Mouse (Mus musculus): Measurements from ENCODE around the gene Gm595.

Gm595 gene

DNA sequence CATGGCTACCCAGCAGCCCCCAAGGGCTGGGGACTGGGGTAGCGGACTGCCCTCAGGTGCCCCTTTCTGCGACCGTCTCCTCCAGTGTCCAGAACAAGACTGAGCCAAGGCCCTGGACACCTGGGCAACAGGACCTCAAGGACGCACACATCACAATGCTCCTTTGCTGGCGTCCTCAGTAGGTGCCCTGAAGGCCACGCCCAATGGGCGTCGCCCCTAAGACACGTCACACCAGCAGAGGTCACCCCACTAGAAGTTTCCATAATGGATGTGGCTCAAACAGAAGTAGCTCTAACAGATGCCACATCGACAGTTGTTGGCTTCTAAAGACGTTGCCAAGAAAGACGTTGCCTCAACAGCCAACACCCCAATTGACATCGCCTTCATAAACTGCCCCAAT lies at the start of gene Gm595:
Gm595 (minus strand) TSS at position 101 of the 400 bp plus-strand sequence.
- no peak for DNase-seq (ENCODE audit: low spot score in 2 of 2)

DNA sequence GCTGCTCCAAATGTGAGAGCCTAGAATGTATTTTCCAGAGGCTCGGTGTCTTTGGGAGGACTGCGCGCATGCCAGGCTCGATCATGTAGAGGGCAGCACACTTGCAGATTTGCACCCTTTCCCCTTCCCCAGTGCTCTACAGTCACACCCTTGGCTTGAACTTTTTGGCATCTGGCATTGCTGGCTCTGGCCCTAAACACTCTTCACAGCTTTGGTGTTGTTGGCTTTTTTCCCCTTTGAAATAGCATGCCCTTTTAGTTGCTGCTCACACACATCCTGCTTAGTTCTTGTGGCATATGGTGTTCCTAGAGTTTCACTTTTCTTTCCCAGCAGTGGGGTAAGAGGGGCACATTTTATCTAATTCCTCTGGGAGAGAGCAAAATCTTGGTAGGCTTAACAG lies 30.9 kb upstream of the Gm595 start:
- no peak for DNase-seq (ENCODE audit: low spot score in 2 of 2)

GRCm38 (mm10) chrX:48903744-48904143 lies 26.2 kb upstream of the Gm595 start:
- no peak for DNase-seq (ENCODE audit: low spot score in 2 of 2)

DNA sequence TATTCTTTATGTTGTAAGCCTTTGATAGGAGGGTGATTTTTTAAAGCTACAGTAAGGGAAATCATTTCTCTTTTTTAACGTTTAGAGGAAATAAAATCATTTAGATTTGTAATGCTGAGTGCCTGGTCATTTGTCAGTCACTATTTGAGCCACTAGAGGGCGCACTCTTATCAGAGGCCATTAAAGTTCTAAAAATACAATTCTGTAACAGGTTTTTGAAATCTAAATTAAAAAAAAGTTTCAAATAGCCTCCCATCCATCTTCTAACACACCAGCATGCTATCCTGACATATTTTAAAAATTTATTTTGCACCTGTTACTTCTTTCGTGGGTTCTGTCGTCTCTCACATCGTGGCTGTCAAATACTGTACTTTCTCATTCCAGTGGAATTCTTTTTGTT lies 22.0 kb upstream of the Gm595 start:
- no peak for DNase-seq (ENCODE audit: low spot score in 2 of 2)

DNA sequence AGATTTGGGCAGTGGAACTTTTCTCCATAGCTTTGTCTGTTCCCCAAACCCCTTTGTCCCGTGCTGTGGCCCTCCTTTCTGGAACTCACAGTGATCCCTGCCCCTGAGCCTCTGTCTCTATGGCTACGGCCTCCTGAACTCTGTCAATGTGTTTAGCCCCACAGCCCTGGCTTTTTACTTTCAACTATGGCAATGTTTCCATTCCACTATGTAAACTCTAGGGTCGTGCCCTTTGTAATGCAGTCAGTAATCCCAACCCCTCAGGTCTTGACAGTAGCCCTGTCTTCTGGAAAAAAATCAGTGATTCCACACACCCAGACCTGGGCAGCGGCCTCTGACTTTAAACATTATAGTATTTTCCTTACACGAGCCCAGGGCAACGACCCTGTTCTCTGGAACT lies 19.3 kb upstream of the Gm595 start:
- no peak for DNase-seq (ENCODE audit: low spot score in 2 of 2)

DNA sequence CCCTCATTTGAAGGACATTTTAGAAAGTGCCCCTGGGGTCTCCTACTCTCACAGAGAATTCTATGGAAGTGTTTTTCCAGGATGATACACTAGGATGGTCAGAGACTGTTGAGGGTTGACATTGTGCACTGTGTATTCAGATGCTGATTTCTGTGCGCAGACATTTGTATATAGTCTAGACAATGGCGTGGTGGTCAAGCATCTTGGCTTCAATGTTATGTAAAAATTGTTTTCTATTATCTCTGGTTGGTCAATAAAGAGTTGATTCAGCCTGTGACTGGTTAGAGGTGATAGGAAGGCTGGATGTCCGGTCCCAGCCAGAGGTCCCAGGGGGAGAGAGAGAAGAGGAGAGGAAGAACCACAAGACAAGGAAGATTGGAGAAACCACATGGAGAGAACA lies 16.4 kb upstream of the Gm595 start:
- no peak for DNase-seq (ENCODE audit: low spot score in 2 of 2)

GRCm38 (mm10) chrX:48890259-48890658 lies 12.7 kb upstream of the Gm595 start:
- DNase-seq (ENCODE audit: low spot score in 2 of 2) = no peak

DNA sequence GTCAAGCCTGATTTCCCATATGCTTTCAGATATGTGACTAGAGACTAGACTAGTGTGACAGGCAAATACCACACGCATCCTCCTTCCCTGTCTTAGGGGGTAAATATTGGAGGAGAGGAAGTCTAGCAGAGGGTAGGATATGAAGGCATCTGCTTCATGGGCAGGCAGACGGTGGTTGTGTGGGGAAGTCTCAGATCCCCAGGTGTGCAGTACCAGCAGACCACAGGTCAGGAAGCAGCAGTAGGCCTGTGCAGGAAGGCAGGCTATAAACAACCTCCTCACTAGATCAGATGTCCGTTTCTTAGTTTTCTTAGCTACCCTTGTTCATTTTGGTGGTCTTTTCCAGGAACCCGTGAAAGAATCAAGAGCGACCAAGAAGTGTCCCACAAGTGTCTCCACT lies 7.1 kb upstream of the Gm595 start:
- no peak for DNase-seq (ENCODE audit: low spot score in 2 of 2)

Measured in frontal cortex, postnatal 14 days (tissue).